ENCODE assay signal across 11 mouse cellular contexts in the genomic region with DNA sequence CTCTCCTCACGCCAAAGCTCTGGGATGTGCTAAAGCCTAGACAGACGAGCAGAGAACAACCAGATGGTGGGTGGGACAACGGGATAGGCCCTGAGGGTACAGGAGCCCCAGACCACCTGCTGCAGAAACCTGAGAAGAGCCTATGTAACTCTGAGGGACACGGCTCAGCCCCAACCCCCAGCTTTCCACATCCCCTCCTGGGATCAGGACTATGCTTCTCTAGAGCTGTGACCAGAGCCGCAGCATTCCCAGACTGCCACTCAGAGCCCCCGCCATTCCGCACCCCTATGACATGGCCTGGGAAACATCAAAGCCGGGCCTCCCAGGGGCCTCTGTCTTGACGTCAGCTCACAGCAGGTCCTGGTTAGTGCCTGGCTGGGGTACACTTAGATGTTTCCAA. TPM values are rescaled to one million over a fixed set of nuclear protein-coding genes. Genes with fewer than 3 reads are reported as not detected.
DNase-seq lines count a peak whose midpoint lies in the region; ATAC-seq lines count a peak whose summit lies in the region.
"Had no signal": no experiment of that assay in that cellular context is flagged by ENCODE, and none has a peak within 500 bp of the region (broad histone marks: within the 10 kb centered on the region; RNA-seq: fewer than 3 reads in every experiment).

No protein-coding gene starts in this region.

- no peak overlapping the region for H3K4me2 ChIP-seq in kidney, embryonic 15.5 days
- peak overlapping the region; percentile 23; the same call in 1 of the 2 replicates for H3K4me2 ChIP-seq in embryonic facial prominence, embryonic 12.5 days (replicated peaks)
- peak overlapping the region; percentile 10; the same call in 1 of the 2 replicates for H3K4me2 ChIP-seq in limb, embryonic 15.5 days

- WGBS in kidney, embryonic 15.5 days = 21% methylated on average over 9 of the region's 9 CpGs
- 7% methylated on average over 9 of the region's 9 CpGs for WGBS in embryonic facial prominence, embryonic 12.5 days
- 13% methylated on average over 9 of the region's 9 CpGs for WGBS in limb, embryonic 15.5 days

- peaks cover 49% of the 10 kb centered on the region for H3K36me3 ChIP-seq in kidney, embryonic 15.5 days
- peaks cover 25% of the 10 kb centered on the region for H3K36me3 ChIP-seq in embryonic facial prominence, embryonic 12.5 days
- H3K36me3 ChIP-seq in limb, embryonic 15.5 days = peaks cover 36% of the 10 kb centered on the region

- H3K4me1 ChIP-seq in kidney, embryonic 15.5 days = peaks cover 27% of the 10 kb centered on the region
- H3K4me1 ChIP-seq in embryonic facial prominence, embryonic 12.5 days = peaks cover 16% of the 10 kb centered on the region
- H3K4me1 ChIP-seq in limb, embryonic 15.5 days = peaks cover 29% of the 10 kb centered on the region

- DNase-seq in embryo, embryonic 10 days (ENCODE audit: low spot score) = peak; percentile 60
- no peak for DNase-seq in embryo, embryonic 9.5 days (ENCODE audit: extremely low spot score)
- DNase-seq in kidney, postnatal 10 days = no peak
- no peak for DNase-seq in urinary bladder, postnatal 10 days (ENCODE audit: low spot score)
- DNase-seq in retina, embryonic 14.5 days (ENCODE audit: low spot score) = no peak
- DNase-seq: lung, postnatal 36 days had no signal

- H3K4me3 ChIP-seq in kidney, embryonic 15.5 days (replicated peaks) = no peak overlapping the region
- no peak overlapping the region for H3K4me3 ChIP-seq in embryonic facial prominence, embryonic 12.5 days
- H3K4me3 ChIP-seq in limb, embryonic 15.5 days = no peak overlapping the region

- H3K27ac ChIP-seq in kidney, embryonic 15.5 days = peak overlapping the region; percentile 67
- H3K27ac ChIP-seq in embryonic facial prominence, embryonic 12.5 days = peak overlapping the region; percentile 87
- H3K27ac ChIP-seq in limb, embryonic 15.5 days = peak overlapping the region; percentile 54
- H3K27ac ChIP-seq: kidney, postnatal 0 days had no signal

- ATAC-seq in kidney, embryonic 15.5 days (replicated peaks; ENCODE audit: low FRiP score) = peak; percentile 36
- ATAC-seq in embryonic facial prominence, embryonic 12.5 days (ENCODE audit: insufficient number of reproducible peaks, insufficient read depth, low FRiP score, low TSS enrichment) = peak; percentile 80
- peak; percentile 40; the same call in 1 of the 2 replicates for ATAC-seq in limb, embryonic 15.5 days (ENCODE audit: insufficient number of reproducible peaks, low FRiP score, low TSS enrichment, low read depth)
- ATAC-seq: Patski had no signal

- H3K9me3 ChIP-seq in kidney, embryonic 15.5 days (replicated peaks) = no peaks in the 10 kb centered on the region
- H3K9me3 ChIP-seq in embryonic facial prominence, embryonic 12.5 days = no peaks in the 10 kb centered on the region
- H3K9me3 ChIP-seq in limb, embryonic 15.5 days = no peaks in the 10 kb centered on the region

- no peaks in the 10 kb centered on the region for H3K27me3 ChIP-seq in kidney, embryonic 15.5 days
- no peaks in the 10 kb centered on the region for H3K27me3 ChIP-seq in embryonic facial prominence, embryonic 12.5 days
- H3K27me3 ChIP-seq in limb, embryonic 15.5 days = no peaks in the 10 kb centered on the region
- H3K27me3 ChIP-seq: Patski had no signal

- no peak overlapping the region for H3K9ac ChIP-seq in kidney, embryonic 15.5 days
- H3K9ac ChIP-seq in embryonic facial prominence, embryonic 12.5 days = peak overlapping the region; percentile 17; the same call in 1 of the 2 replicates
- no peak overlapping the region for H3K9ac ChIP-seq in limb, embryonic 15.5 days

RNA-seq across cellular contexts. Expression of gene Ptk7, which starts 34.7 kb away (rescaled TPM):
- 120 and 138 TPM in 2 replicates for polyA plus RNA-seq in kidney, embryonic 15.5 days (2015; fragmentation: Nextera tagmentation; extraction: Ambion mirVana)
- polyA plus RNA-seq in embryonic facial prominence, embryonic 12.5 days (2016; fragmentation: Nextera tagmentation; extraction: Ambion mirVana) = 130 and 134 TPM in 2 replicates
- polyA plus RNA-seq in limb, embryonic 15.5 days (2015; fragmentation: Nextera tagmentation; extraction: Ambion mirVana) = 122 and 123 TPM in 2 replicates

RNA-seq across cellular contexts. Expression of gene Srf, which starts 38.6 kb away (rescaled TPM):
- polyA plus RNA-seq in kidney, embryonic 15.5 days (2015; fragmentation: Nextera tagmentation; extraction: Ambion mirVana) = 9.1 and 9.5 TPM in 2 replicates
- polyA plus RNA-seq in embryonic facial prominence, embryonic 12.5 days (2016; fragmentation: Nextera tagmentation; extraction: Ambion mirVana) = 10.5 and 12.0 TPM in 2 replicates
- polyA plus RNA-seq in limb, embryonic 15.5 days (2015; fragmentation: Nextera tagmentation; extraction: Ambion mirVana) = 6.4 and 7.1 TPM in 2 replicates

RNA-seq across cellular contexts. Expression of gene Cul9, which starts 48.4 kb away (rescaled TPM):
- polyA plus RNA-seq in kidney, embryonic 15.5 days (2015; fragmentation: Nextera tagmentation; extraction: Ambion mirVana) = 5.3 and 5.8 TPM in 2 replicates
- 12.4 and 13.4 TPM in 2 replicates for polyA plus RNA-seq in embryonic facial prominence, embryonic 12.5 days (2016; fragmentation: Nextera tagmentation; extraction: Ambion mirVana)
- polyA plus RNA-seq in limb, embryonic 15.5 days (2015; fragmentation: Nextera tagmentation; extraction: Ambion mirVana) = 5.2 and 7.5 TPM in 2 replicates

RNA-seq across cellular contexts. Expression of gene Klc4, which starts 51.2 kb away (rescaled TPM):
- polyA plus RNA-seq in kidney, embryonic 15.5 days (2015; fragmentation: Nextera tagmentation; extraction: Ambion mirVana) = 36.9 and 42.4 TPM in 2 replicates
- polyA plus RNA-seq in embryonic facial prominence, embryonic 12.5 days (2016; fragmentation: Nextera tagmentation; extraction: Ambion mirVana) = 28.5 and 29.8 TPM in 2 replicates
- polyA plus RNA-seq in limb, embryonic 15.5 days (2015; fragmentation: Nextera tagmentation; extraction: Ambion mirVana) = 20.5 and 22.3 TPM in 2 replicates

RNA-seq across cellular contexts. Expression of gene Mrpl2, which starts 51.4 kb away (rescaled TPM):
- 108 and 124 TPM in 2 replicates for polyA plus RNA-seq in kidney, embryonic 15.5 days (2015; fragmentation: Nextera tagmentation; extraction: Ambion mirVana)
- 98.1 and 102 TPM in 2 replicates for polyA plus RNA-seq in embryonic facial prominence, embryonic 12.5 days (2016; fragmentation: Nextera tagmentation; extraction: Ambion mirVana)
- 88.4 and 91.3 TPM in 2 replicates for polyA plus RNA-seq in limb, embryonic 15.5 days (2015; fragmentation: Nextera tagmentation; extraction: Ambion mirVana)
